Mouse (Mus musculus) intestine, embryonic 14.5 days (tissue): ENCODE results near the gene Ociad2. TPM values are rescaled to one million over a fixed set of nuclear protein-coding genes. Genes with fewer than 3 reads are reported as not detected.
A peak's percentile ranks its signal among the peaks of the same experiment; 100 is the strongest.

Source experiments
- ATAC-seq: fragments of 200-750 bp; cut with Nextera tagmentation; replicated peaks from 2 replicates; pipeline ENCODE4 v1.8.0; 2017; ENCODE audit warnings: low read depth, moderate number of reproducible peaks, moderate TSS enrichment, moderate library complexity; ENCODE audit not compliant: low FRiP score, low TSS enrichment
- DNase-seq: peaks from one replicate; pipeline ENCODE4 v3.0.0-alpha.2; 2018; ENCODE audit warnings: low spot score
- H3K27ac ChIP-seq: fragments of 300-500 bp; sonication (generic); 2 replicates; pipeline ENCODE4 v1.5.1; 2014; ENCODE audit warnings: low read depth, mild to moderate bottlenecking, control low read depth
- H3K27me3 ChIP-seq: fragments of 300-500 bp; sonication (generic); replicated peaks from 2 replicates; pipeline ENCODE4 v1.6.1; 2014; ENCODE audit warnings: low read length, control low read depth; ENCODE audit not compliant: control insufficient read depth, insufficient read depth
- H3K36me3 ChIP-seq: fragments of 300-500 bp; sonication (generic); 2 replicates; pipeline ENCODE4 v1.6.1; 2014; ENCODE audit warnings: low read length, control low read depth; ENCODE audit not compliant: control insufficient read depth, insufficient read depth
- H3K4me1 ChIP-seq: fragments of 300-500 bp; sonication (generic); replicated peaks from 2 replicates; pipeline ENCODE4 v1.6.1; 2014; ENCODE audit warnings: low read length, control low read depth, mixed read lengths; ENCODE audit not compliant: control insufficient read depth, insufficient read depth
- H3K4me2 ChIP-seq: fragments of 300-500 bp; sonication (generic); 2 replicates; pipeline ENCODE4 v1.6.1; 2014; ENCODE audit warnings: low read length
- H3K4me3 ChIP-seq: fragments of 300-500 bp; sonication (generic); 2 replicates; pipeline ENCODE4 v1.5.1; 2014; ENCODE audit warnings: low read depth, low read length, control low read depth, mixed read lengths
- H3K9ac ChIP-seq: fragments of 300-500 bp; sonication (generic); 2 replicates; pipeline ENCODE4 v1.6.1; 2014; ENCODE audit warnings: mild to moderate bottlenecking, low read length
- H3K9me3 ChIP-seq: fragments of 300-500 bp; sonication (generic); 2 replicates; pipeline ENCODE4 v1.6.1; 2016; ENCODE audit warnings: low read length, control low read depth; ENCODE audit not compliant: control insufficient read depth
- WGBS: fragments of 180-500 bp; shearing (Covaris S2); extraction: QIAGEN DNeasy Blood & Tissue Kit; methylation state at CpG from one replicate; pipeline ENCODE4 v1.1.7; 2014; 5-methylcytosine and 5-hydroxymethylcytosine counted together
- polyA plus RNA-seq: library from polyadenylated mRNA; unstranded; fragments of >200 nt; fragmentation: Nextera tagmentation; extraction: Ambion mirVana; gene quantifications from 2 replicates; pipeline ENCODE4 v1.2.1, GENCODE M21; 2014

The Ociad2 gene
- polyA plus RNA-seq, 1 experiment from 2014 or later: 131 TPM

DNA sequence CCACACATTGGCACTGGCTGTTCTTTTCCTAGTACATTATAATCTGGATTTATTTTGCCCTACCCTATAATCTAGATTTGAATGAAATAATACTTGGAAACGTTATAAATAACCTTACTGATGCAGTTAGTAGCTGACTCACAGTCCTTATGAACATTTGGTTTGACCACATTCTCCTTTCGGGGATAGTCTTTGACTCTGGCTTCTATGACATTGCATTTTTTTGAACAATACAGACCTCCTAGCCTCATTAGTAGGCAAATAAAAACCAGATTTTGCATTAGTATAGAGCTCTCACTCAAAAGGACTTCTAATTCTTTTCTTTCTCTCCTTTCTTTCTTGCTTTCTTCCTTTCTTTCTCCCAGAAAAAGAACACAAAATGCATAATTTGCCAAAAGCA, 50.9 kb downstream of the Ociad2 start:
- H3K4me3 ChIP-seq: no peak overlapping the region
- peaks cover 4% of the 10 kb centered on the region for H3K36me3 ChIP-seq
- no peak overlapping the region for H3K27ac ChIP-seq
- DNase-seq (no peak), ATAC-seq (no peak)
- no peak overlapping the region for H3K9ac ChIP-seq
- no peaks in the 10 kb centered on the region for H3K27me3 ChIP-seq
- WGBS: 67% methylated on average over 2 of the region's 2 CpGs
- H3K9me3 ChIP-seq: no peaks in the 10 kb centered on the region
- H3K4me2 ChIP-seq: no peak overlapping the region
- H3K4me1 ChIP-seq: 0 out of 2 replicates have a peak, but pooled peaks cover 4% of the 10 kb centered on the region

DNA sequence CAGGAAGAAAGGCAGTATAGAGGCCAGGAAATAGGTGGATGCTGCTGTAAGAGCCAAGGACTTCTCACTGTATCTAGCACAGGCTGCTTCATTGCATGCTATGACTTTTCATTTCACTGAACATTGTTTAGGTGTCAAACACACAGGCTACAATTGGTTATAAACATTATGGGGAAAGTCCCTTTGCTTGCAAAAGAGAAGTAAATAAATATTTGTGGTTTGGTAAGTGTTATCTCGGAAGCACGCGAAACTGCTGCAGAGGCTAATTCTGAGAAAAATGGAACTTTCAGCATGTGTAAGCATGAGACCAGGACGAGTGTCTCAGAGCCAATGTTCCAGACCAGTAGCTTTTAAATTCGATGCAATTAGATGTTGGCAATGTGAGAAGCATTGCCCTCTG, 54.2 kb downstream of the Ociad2 start:
- no peak overlapping the region for H3K4me2 ChIP-seq
- no peak overlapping the region for H3K9ac ChIP-seq
- WGBS: 85% methylated on average over 5 of the region's 5 CpGs
- H3K4me3 ChIP-seq: no peak overlapping the region
- no peak for ATAC-seq
- H3K4me1 ChIP-seq: no peaks in the 10 kb centered on the region
- H3K27me3 ChIP-seq: no peaks in the 10 kb centered on the region
- DNase-seq: no peak
- H3K27ac ChIP-seq: no peak overlapping the region
- H3K36me3 ChIP-seq: no peaks in the 10 kb centered on the region
- H3K9me3 ChIP-seq: no peaks in the 10 kb centered on the region

DNA sequence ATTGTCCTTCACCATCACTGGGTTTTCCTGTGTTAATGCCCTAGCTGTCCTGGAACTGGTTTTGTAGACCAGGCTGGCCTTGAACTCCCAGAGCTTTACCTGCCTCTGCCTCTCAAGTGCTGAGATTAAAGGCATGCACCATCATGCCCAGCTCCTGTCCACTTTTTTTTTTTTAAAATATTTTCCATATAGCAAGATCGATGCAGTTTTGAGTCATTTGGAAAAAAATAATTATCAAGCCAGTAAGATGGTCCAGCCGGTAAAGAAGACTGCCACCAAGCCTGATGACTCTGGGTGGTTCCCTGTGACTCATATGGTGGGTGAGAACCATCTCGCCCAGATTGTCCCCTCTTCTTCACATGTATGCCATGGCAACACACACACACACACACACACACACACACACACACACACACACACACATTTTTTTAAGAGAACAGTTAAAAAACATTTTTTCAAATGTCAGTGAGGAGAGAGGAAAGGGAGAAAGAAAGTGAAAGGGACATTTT, 55.3 kb downstream of the Ociad2 start:
- WGBS: 79% methylated on average over 3 of the region's 3 CpGs
- H3K4me2 ChIP-seq: no peak overlapping the region
- no peaks in the 10 kb centered on the region for H3K27me3 ChIP-seq
- no peak overlapping the region for H3K9ac ChIP-seq
- no peaks in the 10 kb centered on the region for H3K9me3 ChIP-seq
- no peaks in the 10 kb centered on the region for H3K36me3 ChIP-seq
- ATAC-seq (no peak), DNase-seq (peak; percentile 9)
- H3K4me1 ChIP-seq: no peaks in the 10 kb centered on the region
- no peak overlapping the region for H3K4me3 ChIP-seq
- no peak overlapping the region for H3K27ac ChIP-seq

DNA sequence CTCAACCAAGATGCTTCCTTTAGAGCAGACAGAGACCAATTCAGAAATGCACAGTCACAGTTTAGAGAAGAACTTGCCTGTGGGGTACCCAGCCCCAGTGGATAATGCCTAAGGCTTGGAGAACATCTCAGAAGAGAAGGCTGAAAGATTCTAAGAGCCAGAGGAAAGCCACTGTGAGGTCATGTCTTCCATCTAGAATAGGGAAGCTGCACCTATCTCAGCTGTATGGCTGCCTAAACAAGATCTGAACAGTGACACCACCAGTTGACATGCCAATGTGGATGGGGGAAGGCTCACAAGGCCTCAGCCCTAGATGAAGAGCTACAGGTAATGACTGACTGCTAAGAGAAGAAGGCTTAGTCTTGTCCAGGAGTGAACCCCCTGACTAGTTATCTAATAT, 56.8 kb downstream of the Ociad2 start:
- Histone ChIP-seq H3K27me3 (no peaks in the 10 kb centered on the region), H3K9ac (no peak overlapping the region), H3K4me1 (peaks cover 8% of the 10 kb centered on the region), H3K36me3 (no peaks in the 10 kb centered on the region), H3K27ac (no peak overlapping the region), H3K4me2 (no peak overlapping the region), H3K4me3 (no peak overlapping the region), H3K9me3 (no peaks in the 10 kb centered on the region)
- no peak for ATAC-seq
- DNase-seq: peak; percentile 40

DNA sequence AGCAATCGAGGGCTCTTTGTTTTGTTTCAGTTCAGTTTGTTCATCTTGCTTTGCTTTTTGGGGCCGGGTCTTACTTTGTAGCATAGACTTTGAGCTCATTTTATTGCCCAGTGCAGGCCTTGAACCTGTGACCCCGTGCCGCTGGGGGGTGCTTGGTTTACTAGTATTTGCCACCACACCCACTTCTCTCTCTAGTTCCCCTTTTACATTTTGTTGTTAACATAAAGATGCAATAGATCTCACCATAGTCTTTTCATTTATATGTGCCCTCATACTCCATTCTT, 60.3 kb downstream of the Ociad2 start:
- Histone ChIP-seq H3K9me3 (no peaks in the 10 kb centered on the region), H3K9ac (no peak overlapping the region)

DNA sequence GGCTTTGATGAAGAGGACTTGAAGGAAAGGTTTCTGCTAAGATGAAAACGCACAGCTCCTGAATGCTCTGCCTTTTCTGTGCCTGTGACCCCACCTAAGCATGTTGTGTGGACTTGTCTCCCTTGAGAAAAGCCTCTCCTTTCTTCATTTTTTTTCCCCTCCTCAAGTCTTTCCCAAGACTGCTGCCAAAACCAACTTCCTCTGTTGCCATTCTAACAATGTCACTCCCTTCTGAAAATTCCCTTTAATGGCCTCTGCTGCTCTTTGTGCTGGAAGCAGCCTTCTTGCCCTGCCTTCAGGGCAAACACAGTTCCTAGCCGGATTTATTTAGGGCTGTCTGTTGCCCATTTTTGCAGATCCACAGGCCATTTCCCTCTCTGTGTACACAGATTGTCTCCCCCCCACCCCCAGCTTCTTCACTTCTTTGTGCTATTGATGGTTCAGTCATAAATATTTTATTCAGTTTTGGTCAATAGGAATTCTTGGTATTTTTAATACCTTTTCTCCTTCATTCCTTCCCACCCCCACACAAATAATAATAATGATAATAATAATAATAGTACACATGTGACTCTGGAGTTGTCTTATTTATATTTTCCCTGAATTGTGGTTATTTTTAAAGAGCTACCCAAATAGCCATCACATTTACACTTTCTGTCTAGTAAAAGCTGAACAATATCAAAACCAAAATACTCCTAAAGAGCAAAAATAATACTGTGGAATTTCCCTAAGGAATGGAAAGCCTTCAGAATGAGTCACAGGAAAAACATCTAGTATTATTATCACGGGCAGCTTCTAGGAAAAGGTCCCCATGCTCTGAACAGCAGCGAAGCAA, 60.9 kb downstream of the Ociad2 start:
- no peak overlapping the region for H3K27ac ChIP-seq
- ATAC-seq (no peak), DNase-seq (no peak)
- 35% methylated on average over 4 of the region's 4 CpGs for WGBS
- H3K9ac ChIP-seq: no peak overlapping the region
- no peak overlapping the region for H3K4me3 ChIP-seq
- no peaks in the 10 kb centered on the region for H3K27me3 ChIP-seq
- H3K36me3 ChIP-seq: no peaks in the 10 kb centered on the region
- H3K4me1 ChIP-seq: peaks cover 8% of the 10 kb centered on the region
- H3K4me2 ChIP-seq: no peak overlapping the region
- H3K9me3 ChIP-seq: no peaks in the 10 kb centered on the region

More for the DNA sequence above, 60.3 kb downstream of the Ociad2 start:
- Histone ChIP-seq H3K4me2 (no peak overlapping the region), H3K4me1 (peaks cover 8% of the 10 kb centered on the region), H3K36me3 (no peaks in the 10 kb centered on the region), H3K27me3 (no peaks in the 10 kb centered on the region), H3K4me3 (no peak overlapping the region), H3K27ac (no peak overlapping the region)
- DNase-seq: no peak
- 52% methylated on average over 4 of the region's 4 CpGs for WGBS
- no peak for ATAC-seq

DNA sequence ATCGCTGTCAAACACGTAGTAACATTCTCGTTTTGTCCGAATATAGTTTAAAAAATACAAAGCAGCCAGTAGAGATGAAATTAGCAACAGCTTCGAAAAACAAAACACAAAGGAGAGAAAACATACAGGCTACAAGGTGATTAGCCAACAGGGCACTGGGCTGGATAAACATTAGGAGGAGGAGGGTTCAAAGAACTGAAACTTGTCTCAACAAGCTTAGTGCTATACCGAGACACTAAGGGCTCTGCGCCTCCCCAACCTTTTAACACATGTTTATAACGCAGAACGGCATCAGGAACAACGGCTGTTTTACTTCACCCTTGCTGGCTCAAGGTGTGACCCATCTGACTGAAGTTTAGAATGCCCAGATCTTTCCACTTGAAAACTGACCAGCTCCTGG, 61.6 kb downstream of the Ociad2 start:
- Histone ChIP-seq H3K9ac (no peak overlapping the region), H3K27ac (no peak overlapping the region)

DNA sequence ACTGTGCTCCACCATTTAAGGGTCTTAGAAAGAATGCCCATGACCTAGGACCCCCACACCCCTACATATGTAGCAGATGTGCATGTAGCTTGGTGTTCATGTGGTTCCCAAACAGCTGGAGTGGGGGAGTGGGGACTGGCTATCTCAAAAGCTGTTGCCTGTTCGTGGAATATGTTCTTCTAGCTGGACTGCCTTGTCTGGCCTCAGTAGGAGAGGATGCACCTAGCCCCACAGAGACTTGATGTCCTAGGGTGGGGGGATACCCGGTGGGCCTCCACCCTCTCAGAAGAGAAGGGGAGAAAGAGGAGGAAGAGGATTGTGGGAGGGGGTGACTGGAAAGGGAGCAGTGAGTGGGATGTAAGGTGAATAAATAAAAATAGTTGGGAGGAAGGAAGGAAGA, 65.9 kb downstream of the Ociad2 start:
- ATAC-seq (no peak), DNase-seq (no peak)
- Histone ChIP-seq H3K9me3 (no peaks in the 10 kb centered on the region), H3K36me3 (no peaks in the 10 kb centered on the region), H3K4me3 (no peak overlapping the region), H3K9ac (no peak overlapping the region), H3K27me3 (no peaks in the 10 kb centered on the region), H3K27ac (no peak overlapping the region), H3K4me2 (no peak overlapping the region), H3K4me1 (peaks cover 7% of the 10 kb centered on the region)
- 83% methylated on average over 2 of the region's 2 CpGs for WGBS

More for the DNA sequence above, 61.6 kb downstream of the Ociad2 start:
- Histone ChIP-seq H3K4me2 (no peak overlapping the region), H3K27me3 (no peaks in the 10 kb centered on the region), H3K4me3 (no peak overlapping the region), H3K36me3 (no peaks in the 10 kb centered on the region), H3K4me1 (peaks cover 8% of the 10 kb centered on the region), H3K9me3 (no peaks in the 10 kb centered on the region)
- DNase-seq: no peak
- no peak for ATAC-seq
- WGBS: 45% methylated on average over 10 of the region's 10 CpGs

DNA sequence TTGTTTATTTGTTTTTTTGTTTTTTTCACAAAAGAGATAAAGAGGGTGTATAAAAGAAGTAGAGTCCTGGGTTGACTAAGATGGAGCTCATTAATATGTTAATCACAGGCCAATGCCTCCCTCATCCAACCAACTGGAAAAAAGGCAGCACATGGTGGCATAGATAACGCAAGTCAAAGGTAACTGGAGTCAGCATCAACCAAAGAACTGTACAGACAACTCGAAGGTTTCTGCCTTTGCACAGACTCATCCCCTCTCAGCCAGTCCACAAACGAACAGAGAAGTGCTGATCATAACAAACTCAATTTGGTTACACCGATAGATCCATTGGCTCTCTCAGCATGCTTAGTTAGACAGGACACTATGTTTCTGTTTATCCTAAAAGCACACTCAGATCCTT, 67.7 kb downstream of the Ociad2 start:
- Histone ChIP-seq H3K4me2 (no peak overlapping the region), H3K27me3 (no peaks in the 10 kb centered on the region), H3K27ac (no peak overlapping the region), H3K9me3 (no peaks in the 10 kb centered on the region), H3K36me3 (no peaks in the 10 kb centered on the region), H3K4me1 (no peaks in the 10 kb centered on the region), H3K9ac (no peak overlapping the region), H3K4me3 (no peak overlapping the region)
- ATAC-seq (no peak), DNase-seq (no peak)
- WGBS: 80% methylated on average over 4 of the region's 4 CpGs
